Comparison of ENCODE assay signal across 19 mouse cellular contexts in genomic region chr1:138145148-138145547, GRCm38 (mm10). TPM values are rescaled to one million over a fixed set of nuclear protein-coding genes. Genes with fewer than 3 reads are reported as not detected.
DNase-seq lines count a peak whose midpoint lies in the region; ATAC-seq and TF ChIP-seq lines count a peak whose summit lies in the region.
"Had no signal": no experiment of that assay in that cellular context is flagged by ENCODE, and none has a peak within 500 bp of the region (broad histone marks: within the 10 kb centered on the region; RNA-seq: fewer than 3 reads in every experiment).

No protein-coding gene starts in this region.

- intact Hi-C loops in left cerebral cortex, postnatal 10 days (cut with DNase I), result no loop called here

- no peak overlapping the region for H3K27ac ChIP-seq in CH12.LX (ENCODE audit: insufficient read depth, low read depth)
- H3K27ac ChIP-seq: embryonic facial prominence, embryonic 13.5 days; forebrain, embryonic 12.5 days; hindbrain, embryonic 10.5 days; hindbrain, embryonic 14.5 days had no signal

- TF ChIP-seq CTCF in CH12.LX (conservative IDR thresholded peaks at IDR 0.05 in 1 of 2, IDR thresholded peaks at IDR 0.05 in 1 of 2; ENCODE audit: low read depth in 2 of 2, low read length in 2 of 2), result no peak

- H3K36me3 ChIP-seq in CH12.LX (replicated peaks in 1 of 2; ENCODE audit: control insufficient read depth in 1 of 2, insufficient read depth in 1 of 2, low read length in 1 of 2), result peaks cover 4 to 34% of the 10 kb centered on the region in 2 experiments
- H3K36me3 ChIP-seq: embryonic facial prominence, embryonic 13.5 days; forebrain, embryonic 12.5 days; heart, embryonic 12.5 days; hindbrain, embryonic 10.5 days had no signal

- dilution Hi-C loops in CH12.LX (cut with MboI; ENCODE audit: extremely low pct_ligation_motif_present, extremely low pct_unique_long_range_greater_than_20kb, low sequenced_read_pairs), result no loop called here

- no peaks in the 10 kb centered on the region for H3K27me3 ChIP-seq in CH12.LX (replicated peaks)
- H3K27me3 ChIP-seq: embryonic facial prominence, embryonic 13.5 days; forebrain, embryonic 12.5 days; heart, embryonic 12.5 days had no signal

- no peak for TF ChIP-seq RAD21 in CH12.LX (IDR thresholded peaks at IDR 0.05; ENCODE audit: low read depth, low read length)

- peak; percentile 53 for DNase-seq in CD4-positive, CD25-positive, alpha-beta regulatory T cell, adult 2 months (ENCODE audit: low read depth, low spot score)
- DNase-seq in CH12.LX (ENCODE audit: extremely low read depth), result no peak
- DNase-seq in induced T-regulatory cell, adult 2 months (ENCODE audit: low read depth), result peak; percentile 77
- DNase-seq in kidney, postnatal 4 days, result no peak
- no peak for DNase-seq in left cerebral cortex, postnatal 10 days (ENCODE audit: extremely low spot score in 1 of 2, low spot score in 2 of 2)
- no peak for DNase-seq in right cerebral cortex, postnatal 36 days (ENCODE audit: low spot score in 2 of 2)
- DNase-seq: adrenal gland, adult 8-10 months; adrenal gland, postnatal 36 days; cerebellum, adult 11-12 months; cerebellum, adult 9-10 months; cerebellum, postnatal 25 days; gastrocnemius, postnatal 10 days had no signal

- peak; percentile 60; the same call in 1 of the 2 replicates for ATAC-seq in megakaryocyte-erythroid progenitor cell, adult 5-6 weeks (replicated peaks; ENCODE audit: low FRiP score, low TSS enrichment, poor library complexity, severe bottlenecking)
- ATAC-seq: forebrain, embryonic 16.5 days had no signal

- no peak for TF ChIP-seq EP300 in CH12.LX (IDR thresholded peaks at IDR 0.05; ENCODE audit: low read length)

- in situ Hi-C loops in CH12.LX (cut with MboI; ENCODE audit: low pct_ligation_motif_present, low pct_unique_long_range_greater_than_20kb, low sequenced_read_pairs), result no loop called here

- peak overlapping the region; percentile 2; the same call in 1 of the 2 replicates for H3K4me2 ChIP-seq in CH12.LX (ENCODE audit: insufficient read depth, low read depth, poor library complexity, severe bottlenecking)
- H3K4me2 ChIP-seq: embryonic facial prominence, embryonic 13.5 days; forebrain, embryonic 12.5 days; heart, embryonic 12.5 days; hindbrain, embryonic 14.5 days had no signal

- TF ChIP-seq POLR2A in CH12.LX (IDR thresholded peaks at IDR 0.05; ENCODE audit: low read depth, low read length), result no peak

- H3K9ac ChIP-seq in CH12.LX (ENCODE audit: insufficient read depth, low read depth), result peak overlapping the region; percentile 18; the same call in 1 of the 2 replicates
- H3K9ac ChIP-seq: embryonic facial prominence, embryonic 13.5 days; forebrain, embryonic 12.5 days; heart, embryonic 12.5 days; hindbrain, embryonic 14.5 days had no signal

- no peaks in the 10 kb centered on the region for H3K9me3 ChIP-seq in CH12.LX (replicated peaks; ENCODE audit: low read length)
- H3K9me3 ChIP-seq: embryonic facial prominence, embryonic 13.5 days; forebrain, embryonic 12.5 days; heart, embryonic 12.5 days; hindbrain, embryonic 10.5 days had no signal

- H3K79me2 ChIP-seq in CH12.LX (replicated peaks; ENCODE audit: control insufficient read depth, extremely low read depth, insufficient read depth, poor library complexity, severe bottlenecking), result peaks cover 56% of the 10 kb centered on the region

- no peak overlapping the region for H3K4me3 ChIP-seq in CH12.LX (replicated peaks in 1 of 3; ENCODE audit: low read depth in 2 of 3, low read length in 2 of 3, poor library complexity in 1 of 3)
- H3K4me3 ChIP-seq: embryonic facial prominence, embryonic 13.5 days; forebrain, embryonic 12.5 days; heart, embryonic 12.5 days; hindbrain, embryonic 10.5 days had no signal

- peaks cover 11 to 91% of the 10 kb centered on the region in 2 experiments for H3K4me1 ChIP-seq in CH12.LX (ENCODE audit: control insufficient read depth in 1 of 2, insufficient read depth in 2 of 2)
- H3K4me1 ChIP-seq: embryonic facial prominence, embryonic 13.5 days; heart, embryonic 12.5 days had no signal

TF ChIP-seq in CH12.LX, 34 proteins besides CTCF, POLR2A, EP300 and RAD21:
- TF ChIP-seq POLR2AphosphoS2 (IDR thresholded peaks at IDR 0.05; ENCODE audit: low read depth, low read length), result no peak
- no peak for TF ChIP-seq MEF2A (IDR thresholded peaks at IDR 0.05; ENCODE audit: borderline replicate concordance, low read depth, low read length)
- TF ChIP-seq ZMIZ1 (IDR thresholded peaks at IDR 0.05; ENCODE audit: low read depth, low read length), result no peak
- no peak for TF ChIP-seq MAZ (IDR thresholded peaks at IDR 0.05; ENCODE audit: low read depth, low read length)
- TF ChIP-seq ETS1 (conservative IDR thresholded peaks at IDR 0.05; ENCODE audit: low read depth, low read length), result no peak
- TF ChIP-seq SIN3A (IDR thresholded peaks at IDR 0.05; ENCODE audit: low read length), result peak; percentile 50; the same call in 1 of the 2 replicates
- 0 out of 2 replicates have a peak, but pooled peaks have one; percentile 29 for TF ChIP-seq MXI1 (IDR thresholded peaks at IDR 0.05; ENCODE audit: low read depth, low read length)
- no peak for TF ChIP-seq UBTF (IDR thresholded peaks at IDR 0.05; ENCODE audit: low read depth, low read length)
- no peak for TF ChIP-seq USF2 (conservative IDR thresholded peaks at IDR 0.05; ENCODE audit: low read depth, low read length)
- no peak for TF ChIP-seq ZC3H11A (IDR thresholded peaks at IDR 0.05; ENCODE audit: low read depth, low read length)
- TF ChIP-seq MAX (IDR thresholded peaks at IDR 0.05; ENCODE audit: low read length), result no peak
- TF ChIP-seq SMC3 (IDR thresholded peaks at IDR 0.05; ENCODE audit: low read depth, low read length), result no peak

RNA-seq across cellular contexts. Expression of gene Ptprc, which starts 30.4 kb away (rescaled TPM):
- total RNA-seq in CH12.LX (2012; rRNA removed) (120 and 121 TPM in 2 replicates), CH12.LX (2014; rRNA removed) (211 and 250 TPM in 2 replicates)
- 136 and 146 TPM in 2 replicates for polyA plus RNA-seq in CH12.LX (2012; ENCODE audit: insufficient read length, low read depth)
- 66.2 and 119 TPM in 2 replicates for total RNA-seq in megakaryocyte-erythroid progenitor cell, adult 5-6 weeks (2014; fragmentation: Nextera tagmentation)
- total RNA-seq in megakaryocyte-erythroid progenitor cell, adult 5-6 weeks (2017), result 101 and 111 TPM in 2 replicates
- total RNA-seq in left cerebral cortex, postnatal 10 days (2021), result 1 to 10 TPM; 2.3 to 2.7 TPM

Comparison
In these comparisons a context has a peak if more than half of its experiments do, and no peak if none do; other contexts are left out.
1. DNase-seq: peak in CD4-positive, CD25-positive, alpha-beta regulatory T cell, adult 2 months (single experiment) and induced T-regulatory cell, adult 2 months (single experiment); none in CH12.LX (single experiment), kidney, postnatal 4 days (0 of 2), left cerebral cortex, postnatal 10 days (0 of 2) and right cerebral cortex, postnatal 36 days (0 of 2).
2. RNA of gene Ptprc, which starts 30.4 kb away (total RNA-seq): 120 to 250 TPM in CH12.LX and 66.2 to 119 TPM in megakaryocyte-erythroid progenitor cell, adult 5-6 weeks; 2.3 to 2.7 TPM in left cerebral cortex, postnatal 10 days; every median in the first group is over 10 times any median in the second.